Mouse (Mus musculus): ENCODE measurements around the gene Klhl33. TPM values are rescaled to one million over a fixed set of nuclear protein-coding genes. Genes with fewer than 3 reads are reported as not detected.
"Not testable (repeated sequence)": the region's sequence is repeated elsewhere in the genome, so short reads cannot be mapped to it uniquely, and the experiment has no call there.

The Klhl33 gene
- polyA plus RNA-seq, 1 experiment from 2014 or later: 0.29 TPM

DNA sequence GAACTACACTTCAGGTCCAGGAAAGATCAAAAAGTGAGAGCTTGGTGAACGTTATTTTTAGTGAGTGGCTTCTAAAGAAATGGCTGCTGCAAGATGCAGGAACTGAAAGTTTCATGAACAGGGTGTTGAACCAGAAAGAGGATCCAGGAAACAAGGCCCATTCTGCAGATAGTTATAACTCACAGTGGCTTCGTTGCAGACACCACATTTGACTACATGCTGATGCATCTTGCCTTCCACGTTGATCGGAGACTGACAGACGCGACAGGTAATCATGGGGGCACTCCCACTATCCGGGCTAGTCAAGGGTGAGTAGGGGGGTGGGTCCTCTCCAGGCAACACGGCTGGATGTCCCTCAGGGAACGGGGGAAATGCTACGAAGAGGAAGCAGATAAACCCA lies 32.6 kb upstream of the Klhl33 start:
- WGBS: 11% methylated on average over 10 of the region's 10 CpGs
- H3K27me3 ChIP-seq (replicated peaks): no peaks in the 10 kb centered on the region
- no peak for ATAC-seq
- H3K4me1 ChIP-seq (replicated peaks): peaks cover 16% of the 10 kb centered on the region; the same call in 1 of the 2 replicates
- peak overlapping the region; percentile 91 for H3K27ac ChIP-seq
- peak overlapping the region; percentile 85 for H3K4me3 ChIP-seq (replicated peaks)
- peak overlapping the region; percentile 76 for H3K4me2 ChIP-seq (replicated peaks)
- H3K9ac ChIP-seq: peak overlapping the region; percentile 85
- H3K9me3 ChIP-seq: no peaks in the 10 kb centered on the region
- H3K36me3 ChIP-seq: peaks cover 23% of the 10 kb centered on the region

DNA sequence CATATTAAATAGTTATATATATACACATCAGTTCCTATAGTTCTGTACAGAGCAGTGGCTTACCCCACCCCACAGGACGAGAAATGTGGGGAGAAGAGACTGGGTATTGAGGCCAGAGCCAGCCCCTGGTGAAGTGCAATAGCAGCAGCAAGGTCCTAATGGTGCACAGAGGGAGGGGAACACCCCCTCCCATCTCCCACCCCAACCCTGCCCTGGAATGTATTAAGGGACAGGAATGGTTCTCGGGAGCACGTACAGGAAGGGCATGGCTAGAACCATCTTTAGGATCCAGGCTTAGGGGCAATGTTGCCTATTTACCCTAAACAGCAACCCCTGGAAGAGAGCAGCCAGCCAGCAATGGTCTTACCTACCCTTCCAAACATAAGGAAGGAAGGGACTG lies 30.1 kb upstream of the Klhl33 start:
- no peak for ATAC-seq
- WGBS: 70% methylated on average over 3 of the region's 3 CpGs
- no peaks in the 10 kb centered on the region for H3K9me3 ChIP-seq

DNA sequence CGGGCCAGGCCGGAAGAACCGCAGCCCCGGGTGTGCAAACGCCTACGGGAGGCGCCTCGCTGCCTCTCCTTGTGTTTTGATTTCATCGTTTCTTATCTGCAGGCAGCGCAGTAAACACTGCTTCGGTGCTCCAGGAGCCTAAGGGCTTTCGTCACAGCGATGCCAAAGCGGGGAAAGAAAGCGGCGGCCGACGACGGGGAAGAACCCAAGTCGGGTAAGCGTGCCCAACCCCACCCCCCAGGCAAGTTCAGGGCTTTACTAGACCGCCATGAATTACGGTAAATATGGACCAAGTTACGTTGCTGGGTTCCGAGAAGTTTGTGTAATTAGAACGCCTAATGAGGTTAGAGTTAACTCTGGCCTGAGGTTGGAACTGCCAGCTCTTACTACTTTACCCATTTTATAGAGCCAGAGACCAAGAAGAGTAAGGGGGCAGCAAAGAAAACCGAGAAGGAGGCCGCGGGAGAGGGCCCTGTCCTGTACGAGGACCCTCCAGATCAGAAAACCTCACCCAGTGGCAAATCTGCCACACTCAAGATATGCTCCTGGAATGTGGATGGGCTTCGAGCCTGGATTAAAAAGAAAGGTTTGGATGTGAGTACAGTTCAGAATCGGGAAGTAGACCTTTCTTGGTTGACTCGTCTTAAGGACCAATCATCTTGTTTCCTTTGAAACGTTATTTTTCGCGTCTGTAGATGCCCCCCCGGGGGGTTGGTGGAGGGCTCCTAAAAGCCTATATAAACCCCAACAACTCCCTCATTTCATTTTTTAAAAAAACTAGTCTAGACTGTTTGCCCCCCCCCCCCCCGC lies 28.0 kb upstream of the Klhl33 start:
- H3K9me3 ChIP-seq: no peaks in the 10 kb centered on the region
- peak; percentile 59 for ATAC-seq
- peak overlapping the region; percentile 69 for H3K4me2 ChIP-seq (replicated peaks)
- H3K36me3 ChIP-seq: peaks cover 23% of the 10 kb centered on the region
- H3K4me1 ChIP-seq (replicated peaks): peaks cover 16% of the 10 kb centered on the region; the same call in 1 of the 2 replicates
- peak overlapping the region; percentile 78 for H3K4me3 ChIP-seq (replicated peaks)
- no peaks in the 10 kb centered on the region for H3K27me3 ChIP-seq (replicated peaks)
- peak overlapping the region; percentile 93 for H3K27ac ChIP-seq
- WGBS: 1% methylated on average over 38 of the region's 38 CpGs
- peak overlapping the region; percentile 77 for H3K9ac ChIP-seq

More for the DNA sequence above, 30.1 kb upstream of the Klhl33 start:
- Histone ChIP-seq H3K4me2 (replicated peaks) (no peak overlapping the region), H3K27ac (no peak overlapping the region), H3K9ac (no peak overlapping the region), H3K4me1 (replicated peaks) (peaks cover 16% of the 10 kb centered on the region; the same call in 1 of the 2 replicates), H3K4me3 (replicated peaks) (no peak overlapping the region), H3K27me3 (replicated peaks) (no peaks in the 10 kb centered on the region), H3K36me3 (peaks cover 23% of the 10 kb centered on the region)

DNA sequence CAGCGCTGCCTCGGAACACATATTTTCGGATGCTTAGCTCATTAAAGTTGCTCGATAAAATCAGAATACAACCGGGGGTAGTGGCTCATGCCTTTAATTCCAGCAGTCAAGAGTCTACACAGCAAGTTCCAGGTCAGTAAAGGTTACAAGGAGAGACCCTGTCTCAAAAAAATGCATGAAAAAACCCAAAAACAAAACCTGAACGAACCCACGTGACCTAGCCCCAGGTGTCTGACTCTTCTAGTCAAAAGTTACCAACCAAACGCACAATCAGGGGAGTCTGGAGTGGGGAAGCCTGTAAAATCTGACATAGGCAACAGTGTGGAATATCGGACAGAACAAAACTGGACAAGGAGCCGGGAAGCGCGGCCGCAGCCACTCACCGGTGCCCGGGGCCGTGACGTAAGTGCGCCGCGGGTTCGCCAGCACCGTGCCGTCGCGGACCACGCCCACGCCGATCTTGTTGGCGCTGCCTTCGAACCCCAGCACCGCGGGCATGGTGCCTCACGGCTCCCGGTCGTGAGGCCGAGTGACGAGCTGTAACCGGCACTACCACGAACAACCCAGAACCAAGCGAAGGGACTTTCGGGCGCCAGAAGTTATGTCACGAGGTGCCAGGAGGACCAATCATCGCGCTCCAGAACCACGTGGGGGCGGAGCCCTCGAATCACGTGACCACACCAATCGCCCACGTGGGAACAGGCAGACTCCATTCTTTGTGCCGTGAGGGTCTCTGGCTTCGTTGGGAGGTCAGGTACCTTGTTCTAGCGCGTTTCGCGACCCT lies 27.2 kb upstream of the Klhl33 start, which contains the start of the genes Osgep and Apex1:
Gene Osgep, minus strand, starts transcription at position 613 of the 784 bp plus-strand sequence.
Gene Apex1, plus strand, starts transcription at position 688 of the 784 bp plus-strand sequence.
- peaks cover 28% of the 10 kb centered on the region for H3K36me3 ChIP-seq
- peak within 1 kb of the TSS; percentile 69 for H3K4me2 ChIP-seq (replicated peaks)
- peak within 1 kb of the TSS; percentile 77 for H3K9ac ChIP-seq
- peak within 1 kb of the TSS; percentile 78 for H3K4me3 ChIP-seq (replicated peaks)
- H3K27ac ChIP-seq: peak within 1 kb of the TSS; percentile 93
- peaks cover 13% of the 10 kb centered on the region; the same call in 1 of the 2 replicates for H3K4me1 ChIP-seq (replicated peaks)
- H3K27me3 ChIP-seq (replicated peaks): no peaks in the 10 kb centered on the region
- H3K9me3 ChIP-seq: no peaks in the 10 kb centered on the region
- WGBS: under 1% methylated on average over 57 of the region's 57 CpGs
- ATAC-seq: peak; percentile 95

DNA sequence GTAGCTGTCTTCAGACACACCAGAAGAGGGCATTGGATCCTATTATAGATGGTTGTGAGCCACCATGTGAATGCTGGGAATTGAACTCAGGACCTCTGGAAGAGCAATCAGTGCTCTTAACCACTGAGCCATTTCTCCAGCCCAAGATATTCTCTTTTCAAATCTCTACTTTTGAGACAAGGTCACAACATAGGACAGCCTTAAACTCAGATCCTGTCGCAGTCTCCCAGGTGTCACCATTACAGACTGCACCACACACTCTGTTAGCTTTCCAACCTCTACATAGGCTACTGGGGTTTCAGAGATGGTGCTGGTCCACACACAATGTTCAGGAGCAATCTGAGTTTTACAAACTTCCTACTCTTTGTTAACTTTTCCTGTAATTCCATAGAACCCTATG lies 26.1 kb upstream of the Klhl33 start:
- H3K4me1 ChIP-seq (replicated peaks); H3K9me3 ChIP-seq; ATAC-seq; H3K27me3 ChIP-seq (replicated peaks); H3K27ac ChIP-seq: not testable (repeated sequence)
- 0 out of 2 replicates have a peak overlapping the region, but pooled peaks have one; percentile 77 for H3K9ac ChIP-seq
- H3K36me3 ChIP-seq: peaks cover 25% of the 10 kb centered on the region
- H3K4me3 ChIP-seq (replicated peaks): peak overlapping the region; percentile 78
- WGBS: 54% methylated on average over 1 of the region's 1 CpGs
- peak overlapping the region; percentile 69 for H3K4me2 ChIP-seq (replicated peaks)

DNA sequence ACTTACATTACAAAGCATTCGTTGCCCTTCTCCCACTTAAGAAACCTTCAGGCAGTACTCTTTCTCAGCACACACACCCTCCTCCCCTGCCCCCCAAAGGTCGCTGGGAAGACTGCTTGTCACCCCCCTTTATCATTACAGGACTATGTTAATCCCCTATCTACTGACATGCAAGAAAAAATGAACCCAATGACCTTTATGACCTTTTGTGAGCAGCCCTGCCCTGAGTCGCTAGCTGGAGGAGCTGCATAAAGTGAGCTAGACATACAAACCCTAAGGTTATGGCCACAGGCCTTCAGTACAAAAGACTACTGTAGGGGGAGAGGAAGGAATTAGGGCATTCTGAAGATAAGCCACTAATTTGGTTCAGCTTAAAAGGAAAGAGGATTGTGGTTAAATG lies 14.0 kb upstream of the Klhl33 start:
- Histone ChIP-seq H3K4me3 (replicated peaks) (no peak overlapping the region), H3K4me2 (replicated peaks) (no peak overlapping the region), H3K36me3 (peaks cover 16% of the 10 kb centered on the region), H3K27me3 (replicated peaks) (no peaks in the 10 kb centered on the region), H3K4me1 (replicated peaks) (no peaks in the 10 kb centered on the region), H3K9me3 (no peaks in the 10 kb centered on the region), H3K9ac (no peak overlapping the region), H3K27ac (no peak overlapping the region)
- no peak for ATAC-seq
- 56% methylated on average over 3 of the region's 3 CpGs for WGBS

DNA sequence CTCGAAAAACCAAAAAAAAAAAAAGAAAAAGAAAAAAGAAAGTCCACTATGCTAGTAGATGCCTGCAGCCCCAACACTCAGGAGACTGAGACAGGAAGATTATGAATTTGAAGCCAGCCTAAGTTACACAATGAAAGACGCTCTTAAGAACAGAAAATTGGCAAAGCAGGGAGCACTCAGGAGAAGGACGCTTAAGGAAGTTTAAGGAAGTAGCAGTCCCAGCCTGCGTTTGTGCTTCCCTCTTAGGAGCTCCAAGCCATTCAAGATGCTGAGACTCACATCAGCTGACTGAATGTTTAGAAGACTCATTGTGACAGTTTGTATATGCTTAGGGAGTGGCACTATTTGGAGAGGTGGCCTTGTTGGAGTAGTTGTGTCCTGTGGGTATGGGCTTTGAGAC lies 10.8 kb upstream of the Klhl33 start:
- Histone ChIP-seq H3K27me3 (replicated peaks) (no peaks in the 10 kb centered on the region), H3K4me3 (replicated peaks) (no peak overlapping the region), H3K36me3 (no peaks in the 10 kb centered on the region), H3K27ac (no peak overlapping the region), H3K9me3 (no peaks in the 10 kb centered on the region), H3K9ac (no peak overlapping the region), H3K4me1 (replicated peaks) (peaks cover 3% of the 10 kb centered on the region; the same call in 1 of the 2 replicates), H3K4me2 (replicated peaks) (no peak overlapping the region)
- WGBS: 72% methylated on average over 4 of the region's 4 CpGs
- no peak for ATAC-seq

DNA sequence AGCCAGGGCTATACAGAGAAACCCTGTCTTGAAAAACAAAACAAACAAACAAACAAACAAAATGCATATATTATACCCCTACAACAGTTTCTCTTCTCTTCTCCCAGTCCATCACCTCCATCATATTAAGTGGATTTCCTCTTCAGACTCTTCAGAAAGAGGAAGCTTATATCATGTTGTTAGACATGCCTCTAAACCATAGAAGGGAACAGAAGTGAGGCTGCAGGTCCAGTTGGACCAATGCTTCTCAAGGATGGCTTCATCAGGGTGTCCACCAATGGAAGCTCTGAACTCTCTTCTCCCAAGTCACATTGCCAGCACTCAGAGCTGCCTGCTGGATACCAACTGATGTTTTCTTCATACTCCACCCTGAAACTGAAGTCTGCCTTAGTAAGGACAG lies 8.0 kb upstream of the Klhl33 start:
- not testable (repeated sequence) for H3K9ac ChIP-seq; ATAC-seq; H3K4me2 ChIP-seq (replicated peaks); H3K9me3 ChIP-seq; H3K27ac ChIP-seq; H3K4me3 ChIP-seq (replicated peaks); H3K4me1 ChIP-seq (replicated peaks); H3K27me3 ChIP-seq (replicated peaks); H3K36me3 ChIP-seq

DNA sequence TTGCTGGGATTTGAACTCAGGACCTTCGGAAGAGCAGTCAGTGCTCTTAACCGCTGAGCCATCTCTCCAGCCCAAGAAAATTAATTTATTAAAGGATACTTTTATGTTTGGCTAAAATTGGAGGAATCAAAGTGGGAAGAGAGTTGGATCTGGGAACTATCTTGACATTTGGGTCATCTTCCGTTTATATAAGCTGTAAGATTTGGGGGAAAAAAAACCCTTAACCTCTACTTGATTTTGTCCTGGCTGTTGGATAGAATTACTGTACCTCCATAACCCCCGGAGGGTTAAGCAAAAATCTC lies 7.5 kb upstream of the Klhl33 start:
- peaks cover 3% of the 10 kb centered on the region; the same call in 1 of the 2 replicates for H3K4me1 ChIP-seq (replicated peaks)
- 81% methylated on average over 4 of the region's 4 CpGs for WGBS
- H3K9ac ChIP-seq: no peak overlapping the region
- H3K27me3 ChIP-seq (replicated peaks): no peaks in the 10 kb centered on the region
- H3K36me3 ChIP-seq: no peaks in the 10 kb centered on the region
- ATAC-seq: no peak
- H3K27ac ChIP-seq: no peak overlapping the region
- no peak overlapping the region for H3K4me2 ChIP-seq (replicated peaks)
- no peak overlapping the region for H3K4me3 ChIP-seq (replicated peaks)
- H3K9me3 ChIP-seq: no peaks in the 10 kb centered on the region

DNA sequence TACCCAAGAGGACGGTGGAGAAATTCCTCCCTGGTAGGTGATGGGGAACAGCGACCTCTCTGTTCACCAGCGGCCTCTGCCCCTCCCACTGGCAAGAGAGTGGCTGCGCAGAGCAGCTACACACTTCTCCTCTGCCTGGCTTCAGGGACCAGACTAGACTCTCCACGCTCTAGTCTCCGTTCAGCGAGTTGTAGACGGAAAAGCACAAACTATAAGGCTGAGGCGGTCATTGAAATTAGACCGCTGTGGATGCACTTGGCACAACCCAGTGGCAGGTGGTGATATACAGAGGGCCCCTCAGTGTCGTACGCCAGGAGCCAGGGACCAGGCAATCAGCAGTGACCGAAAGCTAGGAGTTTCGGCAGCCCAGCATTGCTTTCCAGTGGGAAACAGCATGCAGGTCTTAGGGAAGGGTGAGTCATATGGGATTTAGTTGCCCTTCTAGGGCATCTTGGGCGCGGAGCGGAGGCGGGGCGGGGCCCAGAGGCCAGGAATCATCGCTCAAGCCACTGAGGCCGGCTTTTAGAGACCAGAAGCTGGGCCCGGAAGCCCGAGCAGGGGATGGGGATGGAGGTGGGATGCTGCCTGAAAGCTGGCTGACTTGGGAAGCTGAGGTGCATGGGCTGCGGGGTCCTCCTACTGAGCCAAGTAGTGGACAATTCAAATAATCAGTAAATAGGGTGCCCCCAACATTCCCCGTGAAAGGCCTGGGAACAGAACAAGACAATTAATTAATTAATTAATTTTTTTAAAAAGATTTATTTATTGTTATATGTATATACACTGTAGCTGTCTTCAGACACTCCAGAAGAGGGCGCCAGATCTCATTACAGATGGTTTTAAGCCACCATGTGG lies 6.9 kb upstream of the Klhl33 start:
- peak overlapping the region; percentile 47 for H3K9ac ChIP-seq
- ATAC-seq: peak; percentile 91
- H3K36me3 ChIP-seq: no peaks in the 10 kb centered on the region
- H3K4me2 ChIP-seq (replicated peaks): peak overlapping the region; percentile 67
- H3K27me3 ChIP-seq (replicated peaks): no peaks in the 10 kb centered on the region
- peak overlapping the region; percentile 48; the same call in 1 of the 2 replicates for H3K27ac ChIP-seq
- peak overlapping the region; percentile 37 for H3K4me3 ChIP-seq (replicated peaks)
- 4% methylated on average over 26 of the region's 26 CpGs for WGBS
- H3K4me1 ChIP-seq (replicated peaks): peaks cover 3% of the 10 kb centered on the region; the same call in 1 of the 2 replicates
- H3K9me3 ChIP-seq: no peaks in the 10 kb centered on the region

DNA sequence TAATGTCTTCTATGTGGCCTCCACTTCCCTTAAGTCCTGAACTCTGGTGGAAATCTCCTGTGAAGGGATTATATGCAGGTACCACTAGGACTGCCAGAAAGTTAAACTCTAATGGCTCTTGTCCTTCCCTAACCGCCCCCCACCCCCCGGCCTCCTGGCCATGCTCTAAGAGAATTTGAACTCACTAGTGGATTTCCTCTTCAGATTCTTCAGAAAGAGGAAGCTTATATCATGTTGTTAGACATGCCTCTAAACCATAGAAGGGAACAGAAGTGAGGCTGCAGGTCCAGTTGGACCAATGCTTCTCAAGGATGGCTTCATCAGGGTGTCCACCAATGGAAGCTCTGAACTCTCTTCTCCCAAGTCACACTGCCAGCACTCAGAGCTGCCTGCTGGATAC lies 685 bp upstream of the Klhl33 start:
- H3K4me2 ChIP-seq (replicated peaks); H3K27me3 ChIP-seq (replicated peaks); H3K27ac ChIP-seq; H3K36me3 ChIP-seq; H3K9ac ChIP-seq; ATAC-seq; H3K9me3 ChIP-seq; H3K4me1 ChIP-seq (replicated peaks); H3K4me3 ChIP-seq (replicated peaks): not testable (repeated sequence)
- WGBS: 90% methylated on average over 2 of the region's 2 CpGs

All from intestine, embryonic 15.5 days (tissue).